Mouse (Mus musculus): ENCODE data around the gene Kctd3.

- no peak for TF ChIP-seq POLR2A (IDR thresholded peaks at IDR 0.05; ENCODE audit: low read depth, low read length)
- no peak for TF ChIP-seq CTCF (conservative IDR thresholded peaks at IDR 0.05; ENCODE audit: insufficient read depth, insufficient read length, low read depth, low read length)
Measured at GRCm38 (mm10) chr1:189004774-189005173, 2.9 kb downstream of the Kctd3 start.

All from kidney, adult 2 months (tissue).